Mouse (Mus musculus) kidney, postnatal 10 days (tissue): ENCODE measurements around the gene Ptprr.

Source experiments
- DNase-seq: peaks from one replicate; pipeline ENCODE4 v3.0.0; 2021; ENCODE audit warnings: mixed read lengths

Ptprr gene

DNA sequence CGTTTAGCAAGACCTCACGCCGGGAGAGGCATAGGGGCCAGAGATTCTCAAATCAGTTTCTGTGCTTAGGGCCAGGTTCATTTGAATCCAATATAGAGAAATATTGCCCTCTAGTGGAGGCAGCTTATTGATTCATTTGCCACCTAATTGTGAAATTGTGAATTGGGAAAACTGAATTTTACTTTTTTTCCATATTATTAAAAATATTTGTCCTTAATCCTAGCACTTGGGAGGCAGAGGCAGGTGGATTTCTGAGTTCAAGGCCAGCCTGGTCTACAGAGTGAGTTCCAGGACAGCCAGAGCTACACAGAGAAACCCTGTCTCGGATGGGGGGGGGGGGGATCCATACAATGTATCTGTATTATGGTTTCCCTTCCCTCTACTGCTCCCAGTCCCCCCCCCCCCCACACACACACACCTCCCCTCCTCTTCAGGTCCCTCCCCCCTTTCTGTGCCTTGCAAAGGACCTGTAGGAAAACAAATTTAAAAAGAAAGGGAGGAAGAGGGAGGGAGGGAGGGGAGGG is 179.5 kb downstream of the Ptprr start:
- DNase-seq: peak; percentile 30

DNA sequence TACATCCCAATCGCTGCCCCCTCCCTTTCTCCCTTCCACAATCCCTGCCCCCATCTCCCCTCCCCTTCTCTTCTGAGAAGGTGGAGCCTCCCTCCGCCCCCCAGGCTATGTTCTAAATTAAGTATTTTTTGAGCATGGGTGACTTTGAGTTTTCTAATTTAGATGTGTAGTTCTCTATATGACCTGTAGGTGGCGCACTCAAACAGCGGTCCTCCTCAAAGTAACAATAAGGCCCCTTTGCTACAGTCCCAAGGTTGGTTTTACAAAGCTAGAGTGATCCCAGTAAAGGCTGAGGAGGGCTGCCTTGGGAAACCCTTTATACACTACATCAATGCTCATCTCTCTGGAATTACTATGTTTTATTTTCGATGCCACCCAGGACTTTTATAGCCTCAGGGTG is 181.0 kb downstream of the Ptprr start:
- no peak for DNase-seq

DNA sequence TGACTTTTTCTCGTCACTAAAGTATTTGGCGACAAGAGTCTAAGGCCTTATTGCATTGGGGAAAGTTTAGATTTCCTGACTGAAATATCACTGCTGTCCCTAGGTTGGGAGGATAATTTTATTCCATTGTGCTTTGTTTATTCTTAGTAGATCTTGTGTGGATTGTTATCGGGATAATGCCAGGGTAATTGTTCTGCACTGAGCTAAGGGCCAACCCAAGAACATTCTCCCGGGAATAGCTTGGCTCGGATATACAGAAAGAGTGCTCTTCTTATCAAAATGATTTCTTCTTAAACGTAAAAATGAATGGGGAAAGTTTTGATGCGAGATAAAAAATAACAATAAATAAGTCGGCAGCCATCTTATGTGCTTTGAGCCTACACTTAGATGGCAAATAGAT is 183.5 kb downstream of the Ptprr start:
- no peak for DNase-seq

DNA sequence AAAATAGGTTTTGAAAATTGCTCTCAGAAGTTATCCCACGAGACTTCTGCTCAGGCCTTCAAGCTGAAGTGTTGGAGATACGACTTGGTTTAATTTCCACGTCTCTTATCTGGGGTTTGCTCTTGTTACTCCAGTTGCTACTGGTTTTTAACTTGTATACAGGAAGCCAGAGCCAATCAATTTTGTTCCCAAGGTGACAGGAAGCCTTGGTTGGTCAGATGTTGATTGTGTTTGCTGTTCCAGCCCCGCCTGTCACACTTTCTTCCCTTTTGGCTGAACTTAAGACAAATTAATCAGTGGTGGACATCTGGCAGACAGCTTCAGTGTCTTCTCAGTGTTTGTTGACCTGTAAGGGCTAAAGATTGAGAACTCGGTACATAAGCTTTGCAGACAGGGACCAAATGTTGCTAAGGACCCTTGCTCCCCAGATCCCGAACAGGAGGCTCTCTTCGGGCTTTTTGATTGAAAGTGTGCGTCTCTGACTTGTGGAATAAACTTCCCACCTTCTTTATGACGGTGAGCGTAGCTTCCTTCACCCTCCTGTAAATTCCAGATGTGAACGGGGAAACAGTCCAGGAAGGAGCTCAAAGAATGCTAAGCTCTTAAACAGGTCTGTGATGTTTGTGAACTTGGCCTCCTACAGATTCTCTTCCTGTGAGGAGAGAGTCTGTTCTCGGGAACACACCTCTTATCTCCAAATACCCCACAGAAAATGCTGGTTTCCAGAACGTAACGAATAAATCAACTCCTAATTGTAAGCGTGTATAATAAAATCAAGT is 187.8 kb downstream of the Ptprr start:
- peak; percentile 54 for DNase-seq

DNA sequence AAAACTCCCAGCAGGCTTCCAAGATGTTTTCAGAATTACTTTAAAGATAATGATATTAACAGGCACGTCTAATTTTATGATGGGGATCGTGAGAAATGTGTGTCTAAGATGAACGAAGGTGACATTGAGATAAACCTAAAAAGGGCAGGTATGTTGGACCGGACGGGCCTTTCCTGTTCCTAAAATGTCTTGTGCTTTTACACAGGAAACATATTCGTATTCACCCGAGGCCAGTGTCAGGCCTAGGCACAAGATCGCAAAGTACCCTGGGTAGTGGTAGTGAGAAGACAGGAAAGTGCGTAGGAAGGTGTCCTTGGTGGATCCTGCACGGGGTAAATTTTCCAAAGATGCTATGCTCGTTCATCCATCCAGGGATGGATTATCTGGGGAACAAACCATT is 188.4 kb downstream of the Ptprr start:
- DNase-seq: no peak

DNA sequence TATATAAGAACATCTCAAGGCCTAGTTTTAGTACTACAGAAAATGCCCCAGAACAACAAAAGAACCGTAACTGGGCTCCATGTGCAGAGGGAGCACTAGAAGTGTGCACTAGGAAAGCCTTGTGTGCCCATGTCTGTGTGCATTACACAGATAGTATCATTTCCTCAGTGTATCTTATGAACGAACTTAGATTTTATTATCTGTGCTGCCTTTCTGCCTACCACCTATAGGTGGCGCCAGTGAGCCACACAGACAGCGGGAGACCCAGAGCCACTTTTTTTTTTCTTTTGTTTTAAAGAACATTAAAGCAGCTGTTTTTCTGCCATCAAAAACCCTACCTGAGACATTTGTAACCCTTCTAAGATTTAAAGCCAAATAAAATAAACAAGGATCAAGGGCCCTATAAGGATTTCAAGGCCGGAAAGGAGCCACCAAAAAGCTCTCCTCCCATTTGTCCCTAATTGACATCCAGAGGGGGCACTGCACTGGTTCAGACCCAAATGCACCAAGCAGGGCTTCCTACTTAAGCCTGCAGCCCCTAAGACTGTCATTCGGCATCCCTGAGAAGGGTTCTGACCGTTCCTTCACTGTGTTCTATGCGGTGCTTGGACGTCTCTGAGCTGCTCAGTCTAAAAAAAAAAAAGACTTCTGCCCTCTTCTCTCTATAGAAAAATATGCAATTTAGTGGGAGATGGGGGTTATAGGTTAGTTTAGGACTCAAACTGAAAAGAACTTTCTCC is 190.1 kb downstream of the Ptprr start:
- peak; percentile 73 for DNase-seq

DNA sequence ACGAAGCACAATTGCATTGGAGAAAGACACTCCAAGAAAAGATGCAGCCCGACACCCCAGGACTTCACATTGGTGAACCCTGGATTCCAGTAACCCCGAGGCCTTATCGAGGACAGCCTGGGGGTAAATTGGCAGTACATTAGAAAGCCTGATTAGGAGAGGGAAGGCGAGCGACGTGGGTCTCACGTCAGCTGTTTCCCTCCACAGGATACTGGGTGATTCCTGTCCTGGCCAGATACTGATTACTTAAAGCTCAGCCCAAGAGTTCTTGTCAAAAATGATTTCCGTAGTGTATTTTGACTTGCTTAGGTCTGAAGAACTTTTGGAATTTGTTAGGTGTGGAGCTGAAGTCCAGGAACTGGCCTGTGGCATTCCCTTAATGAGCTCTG is 190.7 kb downstream of the Ptprr start:
- peak; percentile 41 for DNase-seq

DNA sequence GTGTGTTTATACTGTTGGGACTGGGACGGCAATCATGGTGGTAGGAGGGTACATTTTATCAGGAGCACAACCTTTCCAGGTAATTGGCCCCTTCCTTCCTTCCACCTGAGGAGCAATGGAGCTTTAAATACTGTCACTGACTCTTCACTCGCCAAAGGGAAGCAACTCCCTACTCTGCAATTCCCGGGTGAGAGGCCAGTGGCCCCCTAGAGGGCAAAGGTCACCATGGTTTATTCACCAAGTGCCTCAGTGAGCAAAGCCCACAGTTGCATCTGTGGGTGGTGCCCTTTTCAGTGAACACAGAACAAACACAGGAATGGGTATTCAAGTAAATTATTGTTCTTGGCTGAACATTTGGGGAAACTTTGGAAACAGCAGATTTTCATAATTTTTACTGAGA is 194.1 kb downstream of the Ptprr start:
- DNase-seq: no peak

DNA sequence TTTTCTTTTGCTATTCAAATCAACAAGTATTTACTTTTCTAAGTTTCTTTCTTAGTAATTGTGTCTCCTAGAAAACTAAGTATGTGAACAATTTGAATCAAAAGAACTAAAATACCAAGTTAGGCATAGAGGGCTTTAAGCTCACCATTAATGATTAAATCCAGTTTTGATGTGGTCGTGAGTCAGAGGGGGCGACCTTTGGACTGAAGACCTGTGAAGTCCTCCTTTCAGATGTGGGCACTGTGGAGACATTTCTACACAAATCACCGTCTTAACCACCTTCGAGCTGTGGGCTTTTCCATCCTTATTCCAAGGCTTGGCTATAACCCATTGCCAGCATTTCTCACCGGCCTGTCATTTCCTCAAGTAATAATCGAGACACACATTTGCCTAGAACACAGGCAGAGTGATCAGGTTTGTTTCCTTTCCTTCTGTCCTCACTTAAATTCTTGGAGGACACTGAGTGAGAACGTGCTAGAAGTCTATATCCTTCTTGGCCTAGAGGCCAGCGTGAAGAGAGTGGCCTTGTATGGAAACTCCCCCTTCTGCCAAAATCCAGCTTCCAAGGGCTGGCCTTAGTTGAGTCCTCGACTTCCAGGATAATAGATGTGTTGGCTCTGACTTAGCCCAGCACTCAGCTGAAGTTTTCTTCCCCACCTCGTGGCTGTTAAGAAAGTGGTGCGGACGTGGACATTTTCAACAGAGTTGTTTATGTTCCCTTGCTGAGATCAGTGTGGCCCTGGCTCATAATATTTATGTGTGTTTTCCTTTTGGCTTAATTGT is 202.5 kb downstream of the Ptprr start:
- DNase-seq: peak; percentile 60

DNA sequence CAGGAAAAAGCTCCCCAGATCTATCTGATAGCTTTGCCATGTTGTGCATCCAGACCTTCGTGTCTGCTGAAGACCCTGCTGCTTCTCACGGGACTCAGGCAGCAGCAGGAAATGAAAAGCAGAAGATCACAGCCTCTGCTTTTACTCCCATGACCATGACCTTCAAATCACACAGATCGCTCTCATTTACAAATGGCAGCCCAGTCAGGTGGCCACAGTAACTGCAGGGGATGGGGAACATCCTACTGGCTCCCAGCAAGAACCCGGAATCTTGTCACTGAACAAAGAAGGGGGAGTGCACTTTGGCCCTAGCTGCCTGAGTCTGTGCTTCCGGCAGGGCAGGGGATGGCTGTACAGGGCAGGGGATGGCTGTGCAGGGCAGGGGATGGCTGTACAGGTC is 217.3 kb downstream of the Ptprr start:
- DNase-seq: no peak

DNA sequence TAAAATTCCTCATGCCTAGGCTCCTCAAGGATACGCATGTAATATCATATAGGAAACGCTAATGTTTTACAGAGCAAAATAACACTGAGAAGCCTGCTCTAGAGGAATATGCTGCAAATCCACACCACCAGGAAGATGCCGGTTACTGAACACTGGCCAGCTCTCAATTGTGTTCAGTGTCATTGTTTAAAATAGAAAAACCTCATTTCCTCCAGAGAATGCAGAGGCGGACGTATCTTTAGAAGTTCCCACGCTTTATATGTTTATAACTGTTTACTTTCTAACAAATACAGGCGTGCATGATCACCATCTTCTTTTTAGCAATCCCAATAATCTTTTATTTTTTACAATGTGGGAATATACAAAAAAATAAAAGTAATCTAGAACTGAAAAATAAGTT is 224.2 kb downstream of the Ptprr start:
- DNase-seq: no peak

DNA sequence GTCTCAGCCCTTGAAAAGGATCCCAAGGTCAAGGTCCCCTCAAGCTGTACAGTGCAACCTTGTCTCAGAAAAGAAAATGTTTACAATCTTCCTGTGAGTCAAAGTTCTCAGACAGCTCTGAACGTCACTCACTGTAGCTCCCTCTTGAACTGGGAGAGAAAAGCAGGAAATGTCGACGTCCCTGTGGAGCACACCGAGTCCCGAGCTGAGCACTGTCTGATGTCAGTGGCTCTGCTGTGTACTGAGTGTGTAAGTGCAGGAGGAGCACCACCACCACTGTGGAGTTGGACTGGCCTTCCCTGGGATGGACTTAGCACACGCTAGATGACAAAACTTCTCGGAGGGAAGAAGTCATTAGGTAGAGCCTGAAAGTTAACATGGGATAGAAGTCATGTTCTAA is 225.4 kb downstream of the Ptprr start:
- DNase-seq: no peak

DNA sequence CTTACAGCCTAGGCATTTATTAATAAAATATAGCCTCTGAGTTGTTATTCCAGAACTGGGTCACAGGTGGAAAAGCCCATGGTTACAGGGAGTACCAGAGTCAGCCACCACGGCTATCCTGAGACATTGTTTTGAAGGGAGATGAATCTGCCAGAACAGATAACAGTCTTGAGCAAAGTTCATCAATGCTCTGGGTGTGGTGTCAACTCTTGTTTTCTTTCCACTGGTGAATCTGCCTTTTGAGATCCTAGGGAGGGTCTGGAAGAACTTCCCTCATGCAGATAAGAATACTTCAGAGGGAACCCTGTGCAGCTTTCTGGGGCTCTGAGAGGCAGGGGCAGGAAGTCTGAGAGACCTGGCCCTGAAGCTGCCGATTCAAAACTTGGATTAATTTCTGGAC is 227.6 kb downstream of the Ptprr start:
- no peak for DNase-seq

DNA sequence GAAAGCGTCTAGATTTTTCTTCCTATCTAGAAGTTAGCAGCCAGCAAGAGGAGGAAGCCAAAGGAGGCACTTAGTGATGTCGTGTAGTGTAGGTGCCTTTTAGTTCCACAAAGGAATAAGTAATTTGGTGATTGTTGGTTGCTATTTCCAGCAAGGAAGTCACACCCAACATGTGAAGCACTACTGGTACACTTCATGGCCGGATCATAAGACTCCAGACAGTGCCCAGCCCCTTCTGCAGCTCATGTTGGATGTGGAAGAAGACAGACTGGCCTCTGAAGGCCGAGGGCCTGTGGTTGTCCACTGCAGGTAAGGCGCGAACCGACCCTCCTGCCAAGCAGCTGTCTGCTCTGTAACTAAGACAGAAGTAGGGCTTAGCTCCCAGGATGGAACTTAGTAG is 234.7 kb downstream of the Ptprr start:
- no peak for DNase-seq

DNA sequence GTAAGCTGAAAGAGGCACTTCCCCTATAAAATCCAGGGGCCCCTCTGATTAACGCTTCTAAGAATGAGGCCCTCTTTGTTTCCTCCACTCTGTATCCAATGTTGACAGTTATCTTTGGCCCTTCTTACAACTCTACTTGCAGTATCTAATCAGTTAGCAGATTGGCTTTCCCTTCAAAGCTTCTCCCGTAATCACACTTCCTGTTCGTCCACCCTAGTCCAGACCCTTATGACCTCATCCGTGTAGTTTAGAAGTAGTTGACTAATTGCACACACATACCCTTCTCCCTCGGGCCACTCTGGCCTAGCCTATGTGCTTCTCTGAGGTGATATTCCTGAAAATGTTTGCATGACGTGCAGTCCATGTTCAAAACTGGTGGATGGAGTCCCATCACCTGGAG is 236.0 kb downstream of the Ptprr start:
- no peak for DNase-seq

DNA sequence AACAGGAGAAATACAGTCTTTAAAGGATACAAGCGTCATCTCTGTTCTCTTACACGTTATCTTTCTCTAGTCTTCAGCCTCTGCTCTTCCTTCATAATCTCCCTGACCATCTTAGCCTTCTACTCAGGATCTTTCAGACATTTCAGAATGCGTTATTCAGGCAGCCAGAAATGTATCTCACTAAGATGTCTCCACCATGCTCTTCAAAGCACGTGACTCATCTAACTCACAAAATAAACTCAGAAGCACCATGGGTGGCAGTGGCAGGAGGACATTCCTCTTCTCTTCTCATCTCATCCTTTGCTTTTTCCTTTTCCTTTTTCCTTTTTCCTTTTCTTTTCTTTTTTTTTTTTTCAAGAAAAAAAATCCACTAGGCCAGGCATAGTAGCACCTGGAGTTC is 241.3 kb downstream of the Ptprr start:
- DNase-seq: no peak

DNA sequence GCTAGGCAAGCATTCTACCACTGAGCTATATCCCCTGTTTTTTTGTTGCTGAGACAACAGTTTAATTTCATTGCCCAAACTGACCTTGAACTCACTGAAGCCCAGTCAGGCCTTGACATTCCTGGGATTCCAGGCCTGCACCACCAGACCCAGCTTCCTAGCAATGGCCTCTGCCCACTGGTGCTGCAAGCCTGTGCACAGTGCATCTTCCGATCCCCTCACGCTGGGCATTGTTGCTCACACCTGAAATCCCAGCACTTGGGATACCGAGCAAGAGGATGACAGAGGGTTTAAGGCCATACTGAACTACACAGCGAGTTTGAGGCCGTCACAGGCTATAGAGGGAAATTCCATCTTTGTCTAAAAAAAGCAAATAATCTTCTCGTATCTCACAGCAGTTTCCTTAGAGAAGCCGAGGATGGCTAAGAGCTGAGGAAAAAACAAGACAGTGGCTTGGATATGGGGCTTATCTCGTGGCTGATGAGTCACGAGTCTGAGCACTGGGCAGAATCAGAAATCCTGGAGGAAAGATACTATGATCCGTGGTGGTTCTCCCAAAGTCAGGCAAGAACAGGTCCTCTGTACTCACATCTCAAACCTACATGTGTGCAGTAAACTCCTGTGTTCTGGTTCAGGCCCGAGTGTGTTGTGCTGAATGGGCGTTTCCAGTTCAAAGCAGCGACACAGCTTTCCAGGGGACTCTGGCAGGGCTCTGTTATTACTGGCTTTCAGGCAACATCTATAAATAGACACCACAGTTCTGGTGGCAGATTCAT is 242.8 kb downstream of the Ptprr start:
- peak; percentile 60 for DNase-seq

DNA sequence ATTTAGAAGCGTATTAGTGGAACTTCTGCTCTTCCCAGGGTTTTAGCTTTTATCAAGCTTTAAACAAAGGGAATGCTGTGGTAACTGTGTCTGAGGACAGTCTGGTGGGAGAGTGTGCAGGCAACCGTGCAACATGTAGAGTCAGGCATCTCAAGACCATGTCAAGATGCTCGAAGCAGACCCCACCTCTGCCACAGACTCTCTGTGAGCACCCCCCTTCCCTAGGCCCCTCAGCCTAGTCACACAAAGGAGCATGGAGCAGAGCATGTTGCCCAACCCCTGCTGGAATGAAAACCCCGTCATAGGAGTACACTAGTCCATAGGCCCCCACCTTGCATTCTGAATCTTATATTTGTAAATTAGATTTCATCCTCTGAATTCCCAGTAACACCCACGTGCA is 243.5 kb downstream of the Ptprr start:
- DNase-seq: no peak

DNA sequence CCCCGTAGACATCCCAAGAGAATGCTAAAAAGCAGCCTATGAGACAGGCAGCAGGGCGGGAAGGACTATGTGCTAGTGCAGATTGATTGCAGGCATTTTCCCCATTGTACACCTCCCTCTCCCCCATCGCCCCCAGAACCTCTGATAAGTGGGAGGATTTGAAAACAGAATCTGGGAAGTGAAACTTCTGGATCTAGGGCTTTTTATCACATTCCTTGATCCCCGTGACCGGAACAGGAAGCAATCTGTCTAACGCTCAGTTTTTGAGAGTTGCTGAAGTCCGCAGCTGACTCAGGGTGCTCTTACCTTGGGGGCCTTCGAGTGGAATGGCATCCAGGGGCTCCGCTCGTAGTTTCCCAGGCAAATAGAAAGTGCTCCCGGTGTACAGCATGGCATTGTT is 246.5 kb downstream of the Ptprr start:
- DNase-seq: peak; percentile 26

DNA sequence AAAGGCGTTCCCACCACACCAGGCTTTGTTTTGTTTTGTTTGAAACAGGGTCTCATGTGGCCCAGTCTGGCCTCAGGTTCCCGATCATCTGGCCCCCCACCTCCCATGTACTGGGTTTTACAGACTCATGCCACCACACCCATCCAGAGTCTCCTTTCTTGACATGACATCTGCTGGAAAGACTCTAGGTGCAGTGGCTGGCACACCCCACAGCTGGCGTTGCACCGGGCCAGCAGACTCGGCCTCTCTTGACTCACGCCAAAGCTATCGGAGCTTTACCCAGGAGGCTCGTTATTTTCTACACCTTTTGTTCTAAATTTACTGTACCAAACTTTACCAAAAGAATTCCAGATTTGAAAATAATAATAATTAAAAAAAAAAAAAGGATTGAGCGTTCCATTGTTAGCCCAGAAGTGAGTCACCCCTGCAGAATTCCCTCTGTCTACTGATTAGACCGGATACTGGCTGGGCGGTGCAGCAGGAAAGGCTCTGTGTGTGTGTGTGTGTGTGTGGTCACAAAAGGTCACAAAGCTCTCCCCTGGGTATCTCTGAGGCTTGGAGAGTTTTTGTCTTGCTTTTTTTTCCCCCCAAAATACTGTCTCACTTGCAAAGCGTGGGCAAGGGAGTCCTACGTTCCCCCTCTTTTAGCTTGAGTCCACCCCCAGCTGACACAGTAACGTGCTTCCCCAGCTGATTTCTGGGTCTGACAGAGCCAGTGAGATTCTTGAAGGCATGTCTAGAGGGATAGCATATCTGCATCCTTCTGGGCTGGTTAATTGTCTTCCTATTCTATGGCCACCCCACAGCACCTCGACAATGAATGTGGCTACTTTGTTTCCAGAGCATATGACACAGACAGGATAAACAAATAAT is 248.8 kb downstream of the Ptprr start:
- DNase-seq: peak; percentile 81

DNA sequence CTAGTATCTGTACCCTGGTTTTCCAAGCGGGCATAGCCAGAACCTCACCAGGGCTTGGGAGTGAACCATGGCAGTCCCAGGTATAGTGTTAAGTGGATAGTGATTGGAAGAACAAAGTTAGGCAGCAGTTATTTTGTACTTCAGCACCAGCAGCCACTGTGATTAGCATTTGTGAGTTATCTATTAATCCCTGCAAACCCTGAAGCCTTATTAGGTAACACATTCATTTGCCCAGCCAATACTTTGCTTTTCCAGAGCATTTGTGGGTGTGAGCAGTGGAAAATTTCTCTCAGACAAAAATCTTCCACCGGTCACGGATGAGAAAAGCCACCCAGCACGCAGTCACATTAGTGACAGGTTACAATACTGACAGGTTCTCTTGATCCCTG is 249.4 kb downstream of the Ptprr start:
- peak; percentile 54 for DNase-seq

DNA sequence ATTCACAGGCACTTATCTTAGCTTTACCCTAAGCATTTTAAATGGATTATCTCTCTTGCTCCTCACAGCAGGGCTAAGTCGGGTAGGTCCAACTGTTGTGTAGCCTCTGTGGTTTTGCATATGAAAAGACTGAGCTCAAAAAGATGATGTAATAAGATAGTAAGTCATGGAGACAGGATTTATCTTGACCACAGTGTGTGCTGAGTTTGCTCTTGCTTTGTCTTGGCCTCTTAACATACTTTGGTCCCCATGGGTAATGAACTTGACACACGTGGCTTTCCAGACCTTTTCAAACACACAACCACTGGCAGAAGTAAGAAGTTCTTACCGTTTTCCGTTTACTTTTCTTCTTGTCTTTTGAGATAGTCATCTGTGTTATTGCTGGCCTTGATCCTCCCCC is 250.3 kb downstream of the Ptprr start:
- DNase-seq: no peak
